Mouse (Mus musculus): ENCODE measurements around the gene Plekhn1. TPM values are rescaled to one million over a fixed set of nuclear protein-coding genes. Genes with fewer than 3 reads are reported as not detected.

Plekhn1 gene
- total RNA-seq (2017): 12.9 and 16.8 TPM in 2 replicates

DNA sequence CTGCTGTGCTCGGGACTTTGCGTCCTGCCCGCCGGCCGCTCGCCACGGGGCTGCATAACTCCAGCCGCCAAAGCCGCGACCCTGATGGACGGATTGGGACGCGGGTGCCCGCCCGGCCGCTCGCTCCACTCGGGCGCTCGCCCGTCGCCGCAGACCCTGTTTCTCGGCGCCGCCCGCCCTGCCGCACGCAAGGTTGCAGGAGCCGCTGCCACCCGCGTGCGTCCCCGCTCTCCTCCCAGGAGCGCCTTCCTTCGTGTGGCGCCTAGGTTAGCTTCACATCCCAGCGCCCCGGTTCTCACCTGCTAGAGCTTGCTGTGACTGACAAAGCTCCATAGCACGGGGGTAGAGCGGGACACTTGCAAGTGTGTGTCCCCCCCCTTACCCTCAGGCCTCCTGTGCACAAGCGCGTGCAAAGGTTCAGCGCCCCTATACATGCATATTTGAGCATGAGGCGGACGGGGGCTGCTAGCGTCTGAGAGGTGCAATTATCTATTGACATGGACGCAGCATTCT, at the start of gene Plekhn1:
Gene Plekhn1, minus strand, starts transcription at position 157 of the 513 bp plus-strand sequence.
- peak; percentile 36 for ATAC-seq (replicated peaks; ENCODE audit: low read depth, poor library complexity, severe bottlenecking)

DNA sequence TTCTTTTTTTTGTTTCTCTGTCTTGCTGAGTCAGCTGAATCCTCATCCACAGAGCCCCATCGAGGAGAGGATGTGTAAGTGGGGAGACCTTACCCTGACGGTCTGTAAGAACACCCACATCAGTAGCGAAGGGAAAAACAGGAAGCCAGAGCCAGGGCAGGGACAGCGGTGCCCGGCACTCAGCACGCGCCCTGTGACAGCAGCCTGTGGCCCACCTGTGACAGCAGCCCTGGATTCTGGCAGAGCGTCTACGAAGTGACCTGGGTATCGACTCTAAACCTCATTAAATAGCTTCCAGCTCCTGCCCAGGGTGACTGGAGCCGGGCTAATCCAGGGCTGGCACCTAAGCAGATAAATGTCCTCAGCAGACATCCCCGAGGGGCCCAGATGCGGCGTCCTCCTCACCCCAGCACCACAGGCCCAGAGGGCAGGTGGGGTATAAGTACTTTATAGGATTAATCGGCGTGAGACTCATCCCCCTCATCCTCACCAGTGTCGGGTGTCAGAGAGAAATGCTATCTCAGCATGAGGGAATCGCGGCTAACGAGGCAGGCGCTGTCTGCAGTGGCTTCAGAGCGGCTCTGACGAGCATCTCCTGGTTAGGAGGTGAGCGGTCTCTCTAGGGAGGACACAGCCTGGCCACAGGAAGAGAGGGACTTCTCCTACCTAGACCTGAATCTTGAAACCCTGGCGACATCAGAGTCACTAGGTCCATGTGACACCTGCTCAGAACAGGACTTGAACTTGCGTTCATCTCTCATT, 20.6 kb upstream of the Plekhn1 start, which contains the start of gene Samd11:
Gene Samd11, minus strand, starts transcription at position 580 of the 762 bp plus-strand sequence.
- peak; percentile 61 for ATAC-seq (replicated peaks; ENCODE audit: low read depth, poor library complexity, severe bottlenecking)

GRCm38 (mm10) chr4:156254361-156255077, 19.9 kb upstream of the Plekhn1 start:
- ATAC-seq (replicated peaks; ENCODE audit: low read depth, poor library complexity, severe bottlenecking): peak; percentile 27; the same call in 1 of the 2 replicates

DNA sequence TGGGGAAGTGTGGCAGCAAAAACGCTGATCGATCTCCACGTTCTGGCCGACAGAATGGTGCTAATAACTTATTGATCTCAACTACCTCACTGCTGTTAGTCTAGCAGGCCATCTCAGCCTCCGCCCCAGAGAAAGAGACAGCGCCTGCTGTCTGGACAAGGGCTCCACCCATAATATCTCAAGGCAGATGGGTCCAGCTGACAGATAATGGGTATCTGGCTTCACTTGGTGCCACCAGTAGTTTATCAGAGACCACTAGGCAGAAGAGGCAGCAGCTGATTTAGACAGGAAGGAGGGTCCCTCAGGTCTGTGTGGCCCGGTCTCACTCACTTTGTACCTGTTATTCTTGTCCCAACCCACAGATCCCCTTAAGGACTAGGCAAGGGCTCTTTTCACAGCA, 18.4 kb upstream of the Plekhn1 start:
- ATAC-seq (replicated peaks; ENCODE audit: low read depth, poor library complexity, severe bottlenecking): peak; percentile 46

- ATAC-seq (replicated peaks; ENCODE audit: low read depth, poor library complexity, severe bottlenecking): no peak
These were observed 18.0 kb upstream of the Plekhn1 start for GRCm38 (mm10) chr4:156252619-156253018.

- no peak for ATAC-seq (replicated peaks; ENCODE audit: low read depth, poor library complexity, severe bottlenecking)
These were observed 17.5 kb upstream of the Plekhn1 start for GRCm38 (mm10) chr4:156252140-156252539.

DNA sequence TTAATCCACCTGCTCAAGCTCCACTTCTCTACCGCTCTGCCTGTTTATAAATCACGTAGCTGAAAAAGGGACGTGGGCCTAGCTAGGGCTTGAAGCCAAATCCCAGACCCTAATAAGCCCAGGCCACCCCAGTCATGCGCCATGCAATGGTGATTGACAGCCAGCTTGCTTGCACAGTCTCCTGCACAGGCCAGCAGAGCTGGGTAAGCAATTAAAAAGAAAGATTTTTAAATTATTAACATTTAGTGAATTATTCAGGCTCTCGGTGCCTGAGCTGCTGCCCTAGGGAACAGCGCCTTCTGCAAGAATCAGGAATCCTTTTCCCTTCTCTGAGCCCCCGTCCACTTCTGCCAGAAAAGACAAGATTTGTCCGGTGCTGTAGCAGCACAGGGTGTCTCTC, 16.4 kb upstream of the Plekhn1 start:
- ATAC-seq (replicated peaks; ENCODE audit: low read depth, poor library complexity, severe bottlenecking): no peak

DNA sequence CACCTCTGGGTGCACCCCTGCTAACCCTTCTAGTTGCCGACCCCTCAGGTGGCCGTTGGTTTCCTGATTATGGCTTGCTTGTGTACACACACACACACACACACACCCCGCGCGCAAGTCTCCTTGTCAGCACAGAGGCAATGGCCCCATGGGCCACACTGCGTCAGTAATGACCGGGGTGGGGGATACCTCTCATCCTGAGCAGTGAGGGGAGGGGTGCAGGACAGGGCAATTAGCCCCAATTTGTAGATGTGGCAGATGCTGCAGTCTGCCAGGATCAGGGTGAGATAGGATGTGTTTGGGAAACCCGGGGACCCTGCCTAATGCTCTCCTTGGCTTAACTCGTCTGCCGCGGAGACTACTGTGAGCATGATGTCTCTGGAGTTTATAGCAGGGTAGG, 14.9 kb upstream of the Plekhn1 start:
- no peak for ATAC-seq (replicated peaks; ENCODE audit: low read depth, poor library complexity, severe bottlenecking)

DNA sequence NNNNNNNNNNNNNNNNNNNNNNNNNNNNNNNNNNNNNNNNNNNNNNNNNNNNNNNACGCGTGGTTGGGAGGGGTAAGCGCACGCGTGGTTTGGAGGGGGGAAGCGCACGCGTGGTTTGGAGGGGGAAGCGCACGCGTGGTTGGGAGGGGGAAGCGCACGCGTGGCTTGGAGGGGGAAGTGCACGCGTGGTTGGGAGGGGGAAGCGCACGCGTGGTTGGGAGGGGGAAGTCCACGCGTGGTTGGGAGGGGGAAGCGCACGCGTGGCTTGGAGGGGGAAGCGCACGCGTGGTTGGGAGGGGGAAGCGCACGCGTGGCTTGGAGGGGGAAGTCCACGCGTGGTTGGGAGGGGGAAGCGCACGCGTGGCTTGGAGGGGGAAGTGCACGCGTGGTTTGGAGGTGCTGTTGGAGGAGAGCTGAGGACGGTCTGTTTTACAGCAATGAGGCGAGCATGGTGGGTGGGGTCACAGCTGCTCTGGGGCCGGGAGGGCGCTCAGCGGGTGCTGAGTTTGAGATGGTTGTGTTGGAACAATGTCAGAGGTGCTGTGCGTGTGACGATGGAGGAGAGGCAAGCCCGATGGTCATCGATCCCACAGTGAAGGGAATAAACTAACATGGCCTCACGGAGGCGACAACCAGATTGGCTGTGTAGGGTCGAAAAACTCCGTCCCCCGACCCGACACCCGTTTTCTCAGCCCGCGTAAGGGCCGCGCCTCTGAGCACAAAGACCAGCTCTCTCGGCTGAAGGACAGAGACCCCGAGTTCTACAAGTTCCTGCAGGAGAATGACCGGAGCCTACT, 2.2 kb upstream of the Plekhn1 start:
- ATAC-seq (replicated peaks; ENCODE audit: low read depth, poor library complexity, severe bottlenecking): no peak

DNA sequence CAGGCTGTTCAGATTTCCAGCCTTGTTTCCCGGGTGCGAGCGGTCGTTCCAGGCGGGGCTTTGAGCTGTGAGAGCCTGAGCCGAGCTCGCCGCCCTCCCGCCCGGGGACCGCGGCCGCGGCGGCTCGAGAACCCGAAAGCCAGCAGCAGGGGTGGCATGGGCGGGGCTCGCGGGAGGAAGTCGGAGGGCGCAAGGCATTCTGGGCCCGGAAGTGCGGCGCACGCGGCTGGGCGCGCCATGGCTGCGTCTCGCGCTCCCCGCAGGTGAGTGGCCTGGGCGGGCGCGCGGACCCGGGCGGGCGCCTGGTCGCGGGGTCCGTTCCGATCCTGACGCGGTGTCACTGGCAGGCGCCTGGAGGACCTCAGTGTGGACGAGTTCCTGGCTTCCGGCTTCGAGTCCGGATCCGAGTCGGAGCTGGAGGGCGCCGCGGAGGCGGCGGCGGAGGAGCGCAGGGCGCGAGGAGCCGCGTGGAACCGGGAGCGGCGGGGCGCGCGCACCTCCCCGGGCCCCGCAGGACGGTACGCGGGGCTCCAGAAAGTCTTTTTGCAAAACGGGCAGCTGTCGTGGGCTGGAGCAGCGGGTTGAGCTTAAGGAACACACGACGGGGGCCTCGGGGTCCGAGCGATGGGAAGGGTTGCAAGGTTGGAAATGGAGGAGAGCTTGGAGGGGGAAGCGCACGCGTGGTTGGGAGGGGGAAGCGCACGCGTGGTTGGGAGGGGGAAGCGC, 1.3 kb upstream of the Plekhn1 start, which contains the start of gene Noc2l:
Gene Noc2l, plus strand, starts transcription at position 203 of the 726 bp plus-strand sequence.
- ATAC-seq (replicated peaks; ENCODE audit: low read depth, poor library complexity, severe bottlenecking): peak; percentile 72

DNA sequence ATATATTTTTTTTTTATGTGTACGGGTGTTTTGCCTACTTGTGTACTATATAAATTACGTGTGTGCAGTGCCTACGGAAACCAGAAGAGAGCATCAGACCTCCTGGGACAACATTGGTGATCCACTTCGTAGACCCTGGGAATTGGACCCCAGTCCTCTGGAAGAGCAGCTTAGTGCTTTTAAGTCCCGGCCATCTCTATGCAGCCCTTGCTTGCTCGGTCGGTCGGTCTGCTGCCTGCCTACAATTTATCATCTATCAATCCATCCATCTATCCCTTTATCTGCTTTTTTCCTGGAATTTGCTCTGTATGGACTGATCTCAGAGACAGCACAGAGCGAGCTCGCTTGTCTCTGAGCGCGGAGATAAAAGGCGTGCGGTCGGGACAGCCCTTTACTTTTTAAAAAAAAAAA, 708 bp upstream of the Plekhn1 start:
- peak; percentile 19; the same call in 1 of the 2 replicates for ATAC-seq (replicated peaks; ENCODE audit: low read depth, poor library complexity, severe bottlenecking)

DNA sequence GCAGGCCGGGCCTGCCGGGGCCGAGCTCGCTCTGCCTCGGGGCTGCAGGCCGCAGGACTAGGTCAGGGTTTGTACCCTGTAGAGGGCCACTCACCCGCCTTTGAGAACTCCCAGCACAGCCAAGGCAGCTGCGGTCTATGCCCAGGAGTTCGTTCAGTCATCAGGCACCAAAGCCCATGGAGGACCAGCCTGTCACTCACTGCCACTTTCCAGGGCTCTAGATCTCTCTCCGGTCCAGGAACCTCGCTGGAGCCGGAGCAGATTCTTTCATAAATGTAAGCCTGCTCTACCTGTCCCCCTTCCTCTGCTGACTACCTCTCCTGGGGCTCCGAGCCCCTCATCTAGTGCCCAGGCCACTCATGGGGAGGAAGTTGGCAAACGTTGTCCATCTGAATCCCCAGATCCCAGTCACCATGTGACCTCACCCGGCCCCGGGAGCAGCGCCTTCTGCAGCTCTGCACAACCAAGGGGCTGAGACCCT, 596 bp downstream of the Plekhn1 start:
- 0 out of 2 replicates have a peak, but pooled peaks have one; percentile 3 for ATAC-seq (replicated peaks; ENCODE audit: low read depth, poor library complexity, severe bottlenecking)

- ATAC-seq (replicated peaks; ENCODE audit: low read depth, poor library complexity, severe bottlenecking): peak; percentile 29
These were observed 6.1 kb downstream of the Plekhn1 start for GRCm38 (mm10) chr4:156228393-156229024.

DNA sequence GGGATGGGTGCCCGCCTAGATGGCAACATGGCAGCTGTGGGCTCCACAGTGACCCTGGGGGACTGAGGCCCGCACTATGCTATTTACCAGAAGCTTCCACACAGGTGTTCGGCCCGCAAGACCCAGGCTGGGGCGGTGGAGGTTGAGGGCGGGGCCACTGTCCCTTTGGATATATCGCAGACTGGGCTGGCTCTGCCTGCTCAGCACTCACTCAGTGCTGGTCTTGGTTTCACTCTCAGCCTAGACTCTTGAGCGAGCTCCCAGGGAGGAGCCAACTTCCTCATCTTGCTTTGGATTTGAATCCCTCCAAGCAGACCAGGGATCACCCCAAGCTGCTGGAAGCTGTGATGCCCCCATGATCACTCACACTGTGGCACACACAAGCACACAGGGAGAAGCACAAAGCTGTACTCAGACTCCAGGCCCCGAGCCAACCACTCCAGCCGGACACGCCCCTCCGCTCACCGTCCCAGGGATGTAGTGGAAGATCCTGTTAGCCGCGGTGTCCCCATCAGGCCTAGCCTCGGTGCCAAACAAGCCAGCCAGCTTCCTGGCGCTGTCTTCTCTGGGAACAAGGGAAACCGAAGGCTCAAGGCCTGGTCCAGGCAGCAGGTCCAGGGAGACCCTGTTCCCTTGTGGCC, 6.8 kb downstream of the Plekhn1 start:
- peak; percentile 34 for ATAC-seq (replicated peaks; ENCODE audit: low read depth, poor library complexity, severe bottlenecking)

DNA sequence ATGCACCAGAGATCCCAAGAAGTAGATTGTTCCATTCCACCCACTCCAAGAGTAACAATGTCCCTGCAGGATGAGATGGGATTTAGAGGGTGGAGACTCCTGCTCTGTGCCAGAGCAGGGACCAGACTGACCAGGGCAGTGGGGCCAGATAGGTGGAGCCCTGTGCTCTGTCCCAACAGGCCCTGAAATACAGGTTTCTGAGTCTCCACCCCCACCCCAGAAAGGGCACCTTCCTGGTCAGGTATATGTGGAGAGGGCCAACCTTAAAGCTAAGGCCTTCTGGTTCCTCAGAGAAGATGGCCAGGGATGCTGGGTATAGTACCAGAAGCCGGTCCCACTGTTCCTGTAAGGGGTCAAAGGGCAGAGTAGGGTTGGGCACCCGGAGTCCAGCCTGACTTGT, 10.4 kb downstream of the Plekhn1 start:
- no peak for ATAC-seq (replicated peaks; ENCODE audit: low read depth, poor library complexity, severe bottlenecking)

GRCm38 (mm10) chr4:156219936-156220335, 14.7 kb downstream of the Plekhn1 start:
- no peak for ATAC-seq (replicated peaks; ENCODE audit: low read depth, poor library complexity, severe bottlenecking)

DNA sequence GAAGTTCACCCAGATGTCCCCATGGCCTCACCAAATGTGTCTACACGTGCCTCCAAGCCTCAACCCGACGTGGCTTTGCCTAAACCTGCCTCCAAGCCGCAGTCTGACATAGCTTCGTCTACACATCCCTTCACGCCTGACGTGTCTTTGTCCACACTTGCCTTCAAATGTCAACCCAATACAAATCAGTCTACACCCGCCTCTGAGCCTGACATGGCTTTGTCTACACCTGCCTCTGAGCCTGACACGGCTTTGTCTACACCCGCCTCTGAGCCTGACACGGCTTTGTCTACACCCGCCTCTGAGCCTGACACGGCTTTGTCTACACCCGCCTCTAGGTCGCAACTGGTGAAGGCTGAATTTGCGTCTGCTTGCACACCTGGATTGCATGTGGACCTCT, 16.8 kb downstream of the Plekhn1 start:
- no peak for ATAC-seq (replicated peaks; ENCODE audit: low read depth, poor library complexity, severe bottlenecking)

DNA sequence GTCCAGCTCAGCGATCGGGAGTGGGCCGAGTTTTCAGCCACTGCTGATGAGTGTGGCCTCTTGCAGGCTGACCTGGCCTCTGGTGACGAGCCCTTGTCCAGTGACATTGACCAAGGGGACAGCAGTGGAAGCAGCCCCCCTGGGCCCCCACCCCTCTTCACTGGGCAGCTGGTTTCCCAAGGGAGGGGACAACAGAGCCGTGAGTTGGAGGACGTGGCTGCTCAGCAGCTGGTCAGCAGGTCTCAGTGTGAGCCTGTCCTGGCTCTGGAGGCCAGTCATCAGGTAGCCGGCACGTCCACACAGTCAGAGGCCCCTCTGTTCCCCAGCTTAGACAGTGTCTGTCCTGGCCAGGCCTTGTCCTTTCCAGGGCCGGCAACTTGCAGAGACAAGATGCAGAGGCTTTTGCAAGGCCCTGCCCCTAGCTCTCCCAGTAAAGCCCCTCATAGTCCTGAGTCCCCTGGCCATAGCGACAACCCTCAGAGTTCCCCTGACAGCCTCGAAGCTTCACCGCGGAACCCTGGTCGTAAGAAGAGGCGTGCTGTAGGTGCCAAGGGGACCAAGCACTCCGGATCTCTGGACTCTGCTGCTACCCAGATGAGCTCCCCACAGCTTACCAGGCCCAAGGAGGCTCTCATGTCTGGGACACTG, 17.5 kb downstream of the Plekhn1 start:
- ATAC-seq (replicated peaks; ENCODE audit: low read depth, poor library complexity, severe bottlenecking): no peak
